Mouse (Mus musculus) spleen, adult 2 months (tissue): ENCODE data around the gene Kalrn.

Experiments used
- CTCF ChIP-seq: fragments of 200-500 bp; IDR thresholded peaks from 2 replicates; pipeline ENCODE4 v1.5.1; 2011; ENCODE audit warnings: mild to moderate bottlenecking, inconsistent platforms; ENCODE audit not compliant: insufficient read depth, insufficient read length, insufficient replicate concordance; ENCODE audit errors: extremely low read depth
- POLR2A ChIP-seq: fragments of 200-500 bp; IDR thresholded peaks from 2 replicates; pipeline ENCODE4 v1.6.1; 2011; ENCODE audit warnings: low read depth, low read length, inconsistent platforms

- no peak for TF ChIP-seq POLR2A
- TF ChIP-seq CTCF, result no peak
These were observed 502.0 kb downstream of the Kalrn start for GRCm38 (mm10) chr16:34071223-34071825.
